Mouse (Mus musculus) G1E (cell line): ENCODE measurements around the gene Borcs6. TPM values are rescaled to one million over a fixed set of nuclear protein-coding genes. Genes with fewer than 3 reads are reported as not detected.

ENCODE experiments used
- ATAC-seq: 2 replicates; pipeline ENCODE4 v1.8.0; 2016; ENCODE audit warnings: mild to moderate bottlenecking; ENCODE audit not compliant: insufficient number of reproducible peaks, poor library complexity, low FRiP score, severe bottlenecking; ENCODE audit errors: extremely low read depth
- DNase-seq: peaks from one replicate; pipeline ENCODE4 v3.0.0; 2012; ENCODE audit warnings: low spot score
- H3K27me3 ChIP-seq: 2 replicates; pipeline ENCODE4 v1.6.1; 2012; ENCODE audit warnings: mild to moderate bottlenecking, low read length, inconsistent platforms; ENCODE audit not compliant: insufficient read depth
- H3K36me3 ChIP-seq: replicated peaks from 2 replicates; pipeline ENCODE3; 2012; ENCODE audit warnings: mild to moderate bottlenecking, inconsistent platforms
- H3K4me1 ChIP-seq: 2 replicates; pipeline ENCODE4 v1.6.1; 2012; ENCODE audit warnings: low read depth, low read length, inconsistent platforms, mixed read lengths; ENCODE audit not compliant: insufficient read depth
- H3K4me3 ChIP-seq: 2 replicates; pipeline ENCODE4 v1.5.1; 2012; ENCODE audit warnings: low read depth, mild to moderate bottlenecking, inconsistent platforms, low read length, moderate library complexity, mixed read lengths
- H3K9me3 ChIP-seq: replicated peaks from 2 replicates; pipeline ENCODE4 v1.6.1; 2012; ENCODE audit warnings: inconsistent platforms
- CTCF ChIP-seq: IDR thresholded peaks from 2 replicates; pipeline ENCODE4 v1.5.1; 2012; ENCODE audit warnings: low read depth, low read length, inconsistent platforms, mixed read lengths
- GATA1 ChIP-seq: IDR thresholded peaks from 2 replicates; pipeline ENCODE4 v1.6.1; 2012; ENCODE audit warnings: borderline replicate concordance, low read length, inconsistent platforms, mixed read lengths
- GATA2 ChIP-seq: IDR thresholded peaks from 2 replicates; pipeline ENCODE4 v1.6.1; 2012; ENCODE audit warnings: low read depth, low read length, inconsistent platforms, borderline replicate concordance
- POLR2AphosphoS5 ChIP-seq: IDR thresholded peaks from 2 replicates; pipeline ENCODE4 v1.6.1; 2012; ENCODE audit warnings: low read depth, low read length, inconsistent platforms; ENCODE audit not compliant: insufficient replicate concordance
- TAL1 ChIP-seq: conservative IDR thresholded peaks from 2 replicates; pipeline ENCODE4 v1.6.1; 2012; ENCODE audit warnings: low read depth, low read length, inconsistent platforms, mixed read lengths
- polyA plus RNA-seq: library from polyadenylated mRNA; stranded (reverse); fragments of >175 nt; gene quantifications from 2 replicates; pipeline ENCODE4 v1.2.3, GENCODE M21; 2012
- total RNA-seq, 2 experiments: library from RNA; stranded (forward) in 1 of 2; stranded (reverse) in 1 of 2; fragments of 200-1000 nt in 1 of 2; fragments of >200 nt in 1 of 2; fragmentation: Nextera tagmentation in 1 of 2; gene quantifications; 2 replicates each; pipeline ENCODE4 v1.2.3; 2014 to 2017

The Borcs6 gene
- total and polyA plus RNA-seq, 3 experiments = 6.1 to 25.9 (median 6.4) TPM

GRCm38 (mm10) chr11:69073065-69073888, 13.8 kb downstream of the Borcs6 start:
- Histone ChIP-seq H3K4me3 (no peak overlapping the region), H3K9me3 (no peaks in the 10 kb centered on the region), H3K36me3 (no peaks in the 10 kb centered on the region), H3K27me3 (0 out of 2 replicates have a peak, but pooled peaks cover 3% of the 10 kb centered on the region), H3K4me1 (peaks cover 59% of the 10 kb centered on the region)
- peak; percentile 82 for DNase-seq
- ATAC-seq = peak; percentile 79
- TF ChIP-seq GATA2 = 0 out of 2 replicates have a peak, but pooled peaks have one; percentile 58
- peak; percentile 100 for TF ChIP-seq POLR2AphosphoS5
- TF ChIP-seq GATA1 = no peak
- no peak for TF ChIP-seq TAL1
- TF ChIP-seq CTCF = no peak

GRCm38 (mm10) chr11:69073951-69074775, 14.6 kb downstream of the Borcs6 start:
- TF ChIP-seq POLR2AphosphoS5 = peak; percentile 14; the same call in 1 of the 2 replicates
- no peak for TF ChIP-seq GATA2
- DNase-seq (no peak), ATAC-seq (no peak)
- H3K4me3 ChIP-seq = no peak overlapping the region; the same call in 1 of the 2 replicates
- H3K4me1 ChIP-seq = peaks cover 63% of the 10 kb centered on the region
- no peaks in the 10 kb centered on the region for H3K9me3 ChIP-seq
- H3K27me3 ChIP-seq = 0 out of 2 replicates have a peak, but pooled peaks cover 3% of the 10 kb centered on the region
- H3K36me3 ChIP-seq = no peaks in the 10 kb centered on the region

GRCm38 (mm10) chr11:69074776-69075069, 15.2 kb downstream of the Borcs6 start:
- Histone ChIP-seq H3K27me3 (0 out of 2 replicates have a peak, but pooled peaks cover 3% of the 10 kb centered on the region), H3K4me3 (no peak overlapping the region), H3K36me3 (no peaks in the 10 kb centered on the region), H3K4me1 (peaks cover 61% of the 10 kb centered on the region), H3K9me3 (no peaks in the 10 kb centered on the region)
- TF ChIP-seq GATA2 (no peak), CTCF (no peak), TAL1 (no peak), GATA1 (no peak), POLR2AphosphoS5 (no peak)
- ATAC-seq (no peak), DNase-seq (no peak)

GRCm38 (mm10) chr11:69075764-69076479, 16.4 kb downstream of the Borcs6 start:
- Histone ChIP-seq H3K4me1 (peaks cover 58% of the 10 kb centered on the region), H3K27me3 (0 out of 2 replicates have a peak, but pooled peaks cover 3% of the 10 kb centered on the region), H3K9me3 (no peaks in the 10 kb centered on the region), H3K36me3 (no peaks in the 10 kb centered on the region), H3K4me3 (no peak overlapping the region)
- DNase-seq (no peak), ATAC-seq (no peak)
- TF ChIP-seq TAL1 = no peak
- TF ChIP-seq GATA2 = no peak
- no peak for TF ChIP-seq GATA1
- no peak for TF ChIP-seq POLR2AphosphoS5
- TF ChIP-seq CTCF = no peak

GRCm38 (mm10) chr11:69076572-69076971, 17.1 kb downstream of the Borcs6 start:
- no peak for DNase-seq
- no peaks in the 10 kb centered on the region for H3K36me3 ChIP-seq

GRCm38 (mm10) chr11:69077316-69077715, 17.8 kb downstream of the Borcs6 start:
- Histone ChIP-seq H3K27me3 (peaks cover 11% of the 10 kb centered on the region), H3K36me3 (no peaks in the 10 kb centered on the region), H3K9me3 (no peaks in the 10 kb centered on the region), H3K4me3 (no peak overlapping the region), H3K4me1 (peaks cover 44% of the 10 kb centered on the region)
- TF ChIP-seq GATA1 = no peak
- TF ChIP-seq POLR2AphosphoS5 = no peak
- no peak for TF ChIP-seq GATA2
- no peak for TF ChIP-seq TAL1
- TF ChIP-seq CTCF = no peak
- no peak for DNase-seq
- ATAC-seq = no peak

More at GRCm38 (mm10) chr11:69076572-69076971, 17.1 kb downstream of the Borcs6 start:
- no peak for TF ChIP-seq CTCF
- no peak for TF ChIP-seq GATA1
- Histone ChIP-seq H3K4me1 (peaks cover 52% of the 10 kb centered on the region), H3K4me3 (no peak overlapping the region), H3K9me3 (no peaks in the 10 kb centered on the region), H3K27me3 (peaks cover 8% of the 10 kb centered on the region)
- ATAC-seq = no peak
